8 mouse cellular contexts compared by ENCODE assay signal in genomic region chr17:30197280-30198030, GRCm38 (mm10).
A peak's percentile ranks its signal among the peaks of the same experiment; 100 is the strongest.
DNase-seq lines count a peak whose midpoint lies in the region; ATAC-seq and TF ChIP-seq lines count a peak whose summit lies in the region.

No protein-coding gene starts in this region.

- H3K4me2 ChIP-seq in limb, embryonic 14.5 days (replicated peaks; ENCODE audit: low read depth, low read length, severe bottlenecking): no peak overlapping the region

- peak overlapping the region; percentile 58 for H3K27ac ChIP-seq in cortical plate, adult 2 months (ENCODE audit: insufficient read depth, low read length)
- H3K27ac ChIP-seq in limb, embryonic 14.5 days (replicated peaks; ENCODE audit: low read depth, low read length): peak overlapping the region; percentile 58; the same call in 1 of the 2 replicates

- TF ChIP-seq POLR2A in cortical plate, adult 2 months (IDR thresholded peaks at IDR 0.05; ENCODE audit: extremely low read depth, insufficient read depth, low read length): no peak
- TF ChIP-seq POLR2A in limb, embryonic 14.5 days (IDR thresholded peaks at IDR 0.05; ENCODE audit: borderline replicate concordance, extremely low read depth, insufficient read depth, insufficient read length): no peak

- H3K4me3 ChIP-seq in cortical plate, adult 2 months (ENCODE audit: insufficient read depth, low read length): no peak overlapping the region
- no peak overlapping the region for H3K4me3 ChIP-seq in limb, embryonic 14.5 days (replicated peaks; ENCODE audit: low read length)

- H3K27me3 ChIP-seq in limb, embryonic 14.5 days (ENCODE audit: control insufficient read depth, insufficient read depth, low read length): no peaks in the 10 kb centered on the region
- no peaks in the 10 kb centered on the region for H3K27me3 ChIP-seq in splenic B cell, adult 2 months (ENCODE audit: control insufficient read depth, insufficient read depth, low read length, poor library complexity, severe bottlenecking)

- H3K36me3 ChIP-seq in limb, embryonic 14.5 days (ENCODE audit: control insufficient read depth, insufficient read depth, low read length): peaks cover 8% of the 10 kb centered on the region; the same call in 1 of the 2 replicates
- H3K36me3 ChIP-seq in splenic B cell, adult 2 months (ENCODE audit: control insufficient read depth, insufficient read depth, low read length, poor library complexity, severe bottlenecking): no peaks in the 10 kb centered on the region; the same call in none of the 2 replicates

- WGBS in limb, embryonic 14.5 days: 42% methylated on average over 12 of the region's 12 CpGs

- peaks cover 47% of the 10 kb centered on the region for H3K4me1 ChIP-seq in cortical plate, adult 2 months (ENCODE audit: control insufficient read depth, insufficient read depth, low read length)
- H3K4me1 ChIP-seq in limb, embryonic 14.5 days (ENCODE audit: control insufficient read depth, insufficient read depth, low read length): peaks cover 45% of the 10 kb centered on the region

- ATAC-seq in limb, embryonic 14.5 days (ENCODE audit: low FRiP score, low read depth): no peak; the same call in 1 of the 2 replicates

- TF ChIP-seq CTCF in cortical plate, adult 2 months (IDR thresholded peaks at IDR 0.05; ENCODE audit: extremely low read depth, insufficient read depth, low read length): no peak

- DNase-seq in cerebellum, adult 11-12 months: peak; percentile 12
- no peak for DNase-seq in cerebellum, postnatal 4 days (ENCODE audit: low spot score in 2 of 2)
- DNase-seq in layer of hippocampus, postnatal 10 days (ENCODE audit: low spot score in 2 of 2): peak; percentile 9 to 16
- no peak for DNase-seq in layer of hippocampus, postnatal 14 days (ENCODE audit: low spot score in 2 of 2)
- no peak for DNase-seq in limb, embryonic 14.5 days (ENCODE audit: low spot score)
- DNase-seq in splenic B cell, adult 2 months (ENCODE audit: low read depth, low spot score): peak; percentile 54
- DNase-seq in left cerebral cortex, postnatal 25 days (ENCODE audit: low spot score in 2 of 2): no peak

- H3K9ac ChIP-seq in limb, embryonic 14.5 days (ENCODE audit: low read depth, low read length, severe bottlenecking): 0 out of 2 replicates have a peak overlapping the region, but pooled peaks have one; percentile 12

- no peaks in the 10 kb centered on the region for H3K9me3 ChIP-seq in limb, embryonic 14.5 days (ENCODE audit: control insufficient read depth, low read length)

- intact Hi-C loops in left cerebral cortex, postnatal 25 days (cut with DNase I): loop anchor here (5.0 kb wide), 2 partner anchors 190 to 220 kb away; no protein-coding TSS in a partner anchor

Comparison
In these comparisons a context has a peak if more than half of its experiments do, and no peak if none do; other contexts are left out.
1. DNase-seq: peak in cerebellum, adult 11-12 months (single experiment), layer of hippocampus, postnatal 10 days (2 of 2) and splenic B cell, adult 2 months (single experiment); none in cerebellum, postnatal 4 days (0 of 2), layer of hippocampus, postnatal 14 days (0 of 2), limb, embryonic 14.5 days (single experiment) and left cerebral cortex, postnatal 25 days (0 of 2).